Mouse (Mus musculus) left cerebral cortex, adult 18-20 months (tissue): ENCODE measurements around the gene N6amt1. TPM values are rescaled to one million over a fixed set of nuclear protein-coding genes. Genes with fewer than 3 reads are reported as not detected.

ENCODE experiments used
- DNase-seq, 2 experiments: peaks; one replicate each; pipeline ENCODE4 v3.0.0; 2021 to 2022; ENCODE audit warnings: low spot score in 2 of 2, mixed read lengths in 1 of 2
- long read RNA-seq, 2 experiments: library from polyadenylated mRNA; stranded (forward); transcript quantifications; one replicate each; pipeline ENCODE4 v2.0.0; 2021
- total RNA-seq, 2 experiments: library from RNA; stranded (reverse); gene quantifications; 2 replicates each; pipeline ENCODE4 v1.2.3; 2021

Gene N6amt1
- total RNA-seq, result 10 to 100 TPM; 16.7 to 17.1 TPM
- long read RNA-seq, experiment 1, transcript N6amt1-201 (6 exons, 1,884 nt), result major isoform, 7 of 13 reads
- long read RNA-seq, experiment 1, transcript N6amt1-203 (5 exons, 1,700 nt), result minor isoform, 5 of 13 reads
- long read RNA-seq, experiment 1, partial matches to known transcripts, result 0 of 13 reads
- long read RNA-seq, experiment 1, other reads (novel, unspliced or antisense), result 1 of 13 reads
- long read RNA-seq, experiment 2, partial matches to known transcripts, result 0 of 6 reads
- long read RNA-seq, experiment 2, other reads (novel, unspliced or antisense), result 1 of 6 reads

DNA sequence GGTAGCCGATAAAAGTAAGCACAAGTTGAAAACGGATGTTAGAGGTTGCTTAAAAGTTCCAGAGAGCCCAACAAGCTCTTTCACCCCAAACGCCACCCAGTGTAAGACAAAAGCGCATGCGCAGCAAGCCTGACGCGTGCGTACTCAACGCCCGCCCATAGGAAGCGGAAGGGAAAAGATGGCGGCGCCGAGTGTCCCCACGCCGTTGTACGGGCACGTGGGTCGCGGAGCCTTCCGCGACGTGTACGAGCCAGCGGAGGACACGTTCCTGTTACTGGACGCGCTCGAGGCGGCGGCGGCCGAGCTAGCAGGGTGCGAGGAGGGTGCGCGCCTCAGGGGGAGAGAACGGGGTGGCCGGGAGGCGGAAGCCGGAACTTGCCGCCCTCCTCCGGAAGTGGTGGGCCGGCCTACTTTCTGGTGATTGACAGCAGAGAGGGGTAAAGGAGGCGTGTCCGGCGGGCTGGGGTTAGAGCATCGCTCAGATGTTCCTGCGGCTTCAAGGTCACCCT, at the start of gene N6amt1:
TSS of gene N6amt1 (plus strand) at position 111 of the 509 bp plus-strand sequence.
- DNase-seq, result peak; percentile 93

GRCm38 (mm10) chr16:87305251-87306011, 48.6 kb upstream of the N6amt1 start:
- DNase-seq, result no peak

DNA sequence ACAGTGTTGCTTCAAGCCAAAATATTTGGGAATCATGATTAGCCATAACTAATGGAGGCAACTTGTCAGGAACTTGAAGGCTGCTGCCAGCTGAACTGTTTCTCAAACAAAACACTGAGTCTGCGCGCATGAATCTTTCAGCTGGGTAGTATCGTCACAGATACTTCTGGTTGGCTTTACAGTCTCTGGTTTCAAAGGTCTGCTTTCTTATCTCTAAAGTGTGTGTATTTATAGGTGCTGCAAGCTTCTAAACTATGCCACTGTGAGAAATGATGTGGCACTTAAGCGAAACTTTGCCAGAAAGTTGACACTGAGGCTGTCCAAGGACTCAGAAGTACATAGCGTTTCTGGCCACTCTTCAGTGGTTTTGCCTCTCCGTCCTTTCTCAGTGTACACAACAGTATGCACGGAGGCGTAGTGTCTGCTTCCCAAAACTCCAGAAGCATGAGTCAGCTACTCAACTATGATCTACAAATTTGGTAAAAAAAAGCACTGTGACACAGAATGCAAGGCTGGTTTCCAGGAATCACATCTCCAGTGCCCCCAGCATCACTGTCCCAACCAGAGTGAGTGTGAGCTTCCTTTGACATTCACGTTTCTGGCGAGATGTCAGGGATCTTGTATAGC, 46.8 kb upstream of the N6amt1 start:
- peak; percentile 6 to 30 for DNase-seq

- no peak for DNase-seq
Observed at GRCm38 (mm10) chr16:87310659-87311058, 43.3 kb upstream of the N6amt1 start.

- DNase-seq, result no peak
Observed at GRCm38 (mm10) chr16:87318200-87318811, 35.7 kb upstream of the N6amt1 start.

DNA sequence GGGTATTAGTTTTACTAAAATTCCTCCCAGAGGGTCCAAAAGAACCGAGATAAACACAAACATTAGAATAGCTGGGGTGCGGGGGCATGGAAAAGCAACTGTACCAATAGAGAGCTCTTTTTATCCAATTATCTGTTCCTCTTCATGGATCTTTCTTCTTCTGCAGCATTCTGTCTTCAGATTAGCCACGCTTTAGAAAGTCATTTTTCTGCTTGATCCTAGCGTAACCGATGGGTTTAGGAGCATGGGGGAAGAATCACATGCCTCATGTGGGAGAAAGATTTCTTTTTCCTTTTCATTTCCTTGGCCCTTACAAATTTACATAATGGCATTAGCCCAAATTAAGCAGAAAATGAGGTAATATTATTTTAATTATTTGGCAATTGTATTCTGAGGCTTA, 35.0 kb upstream of the N6amt1 start:
- no peak for DNase-seq

GRCm38 (mm10) chr16:87319541-87320251, 34.3 kb upstream of the N6amt1 start:
- DNase-seq, result no peak

DNA sequence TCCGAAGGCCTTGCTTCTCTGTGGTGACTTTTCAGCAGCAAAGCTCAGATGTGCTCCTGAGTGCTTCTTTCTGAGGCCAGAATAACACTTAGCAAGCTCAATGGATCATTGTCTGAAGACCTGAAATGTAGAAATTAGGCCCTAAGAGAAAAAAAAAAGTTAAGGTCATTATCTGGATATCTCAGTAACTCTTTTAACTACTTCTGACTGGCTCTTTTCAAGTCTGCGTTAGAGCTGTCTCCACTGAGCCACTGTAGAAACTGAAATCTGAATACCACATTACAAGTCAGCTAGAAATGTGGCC, 33.8 kb upstream of the N6amt1 start:
- DNase-seq, result no peak

- no peak for DNase-seq
Observed at GRCm38 (mm10) chr16:87324571-87324970, 29.4 kb upstream of the N6amt1 start.

- no peak for DNase-seq
Observed at GRCm38 (mm10) chr16:87329986-87330385, 24.0 kb upstream of the N6amt1 start.

- no peak for DNase-seq
Observed at GRCm38 (mm10) chr16:87334756-87335155, 19.2 kb upstream of the N6amt1 start.

- no peak for DNase-seq
Observed at GRCm38 (mm10) chr16:87341043-87341572, 12.9 kb upstream of the N6amt1 start.

- DNase-seq, result no peak
Observed at GRCm38 (mm10) chr16:87348133-87348532, 5.9 kb upstream of the N6amt1 start.

- no peak for DNase-seq
Observed at GRCm38 (mm10) chr16:87351386-87352105, 2.4 kb upstream of the N6amt1 start.

GRCm38 (mm10) chr16:87353605-87354004, 380 bp upstream of the N6amt1 start:
- DNase-seq, result no peak

DNA sequence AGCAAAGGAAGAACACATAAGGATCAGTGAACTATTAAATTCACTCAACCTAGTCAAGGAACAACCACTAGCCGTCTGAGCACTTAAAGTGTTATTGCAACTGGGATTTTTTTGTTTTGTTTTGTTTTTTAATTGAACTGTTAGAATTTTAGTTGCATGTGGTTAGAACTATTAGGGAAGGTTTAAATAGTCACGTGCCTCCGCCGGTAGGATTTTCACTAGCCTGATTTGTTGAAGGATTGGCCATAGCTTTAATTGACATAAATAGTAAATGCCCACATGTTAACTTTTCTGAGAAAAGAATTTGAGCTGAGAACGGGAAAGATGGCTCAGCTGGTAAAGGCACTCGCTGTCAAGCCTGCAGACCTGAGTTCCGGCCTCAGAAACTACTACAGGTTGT, 763 bp downstream of the N6amt1 start:
- DNase-seq, result no peak

DNA sequence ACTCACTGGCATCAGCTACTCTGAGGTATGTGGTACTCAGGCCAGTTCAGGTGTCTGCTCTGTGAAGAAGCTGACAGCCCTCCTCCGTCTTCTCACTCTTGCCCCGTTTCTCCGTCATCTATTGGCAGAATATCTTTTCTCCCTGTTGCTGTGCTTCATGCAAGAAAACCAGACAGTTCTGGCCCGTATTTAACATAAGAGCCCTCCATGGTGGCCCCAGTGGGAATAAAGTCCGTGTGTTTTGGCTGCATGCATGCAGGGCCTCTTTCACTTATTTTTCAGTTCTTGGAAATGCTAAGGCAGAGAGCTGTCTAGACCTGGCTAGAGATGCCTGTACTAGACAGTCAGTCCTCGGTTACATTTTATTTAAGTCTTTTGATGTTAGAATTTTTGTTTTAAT, 6.1 kb downstream of the N6amt1 start:
- DNase-seq, result no peak

DNA sequence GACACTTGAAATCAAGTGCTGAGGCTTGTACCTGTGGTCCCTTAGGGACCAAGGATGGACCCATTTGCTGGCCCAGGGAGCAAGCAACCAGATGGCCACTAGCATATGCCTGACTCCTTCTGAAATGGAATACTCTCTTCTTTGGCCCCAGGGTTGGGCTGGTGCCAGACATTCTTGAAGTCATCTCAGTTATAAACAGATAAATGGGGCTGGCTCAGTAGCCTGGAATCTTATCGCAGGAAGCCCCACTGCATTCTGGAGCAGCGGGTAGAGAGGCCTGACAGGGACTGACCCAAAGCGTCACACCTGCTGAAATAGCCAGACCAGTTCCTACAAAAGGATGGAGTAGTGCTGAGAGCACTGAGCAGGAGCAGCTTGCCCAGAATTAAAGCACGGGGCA, 10.2 kb downstream of the N6amt1 start:
- no peak for DNase-seq

DNA sequence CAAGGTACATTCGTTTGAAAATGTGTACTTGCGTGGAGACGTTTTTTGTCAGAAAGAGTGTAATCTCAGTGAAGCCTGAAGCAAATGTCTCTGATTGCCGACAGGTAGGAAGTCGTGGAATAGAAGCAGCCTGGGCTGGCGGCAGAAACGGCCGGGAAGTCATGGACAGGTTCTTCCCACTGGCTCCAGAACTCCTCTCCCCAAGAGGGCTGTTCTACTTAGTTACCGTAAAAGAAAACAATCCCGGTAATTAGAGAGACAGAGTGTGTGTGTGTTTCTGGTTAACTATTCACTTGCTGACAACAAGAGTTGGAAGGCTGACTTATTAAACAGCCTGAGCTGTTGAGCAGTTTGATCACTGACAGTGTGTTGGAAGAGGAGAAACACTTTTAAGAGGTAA, 12.1 kb downstream of the N6amt1 start:
- no peak for DNase-seq

DNA sequence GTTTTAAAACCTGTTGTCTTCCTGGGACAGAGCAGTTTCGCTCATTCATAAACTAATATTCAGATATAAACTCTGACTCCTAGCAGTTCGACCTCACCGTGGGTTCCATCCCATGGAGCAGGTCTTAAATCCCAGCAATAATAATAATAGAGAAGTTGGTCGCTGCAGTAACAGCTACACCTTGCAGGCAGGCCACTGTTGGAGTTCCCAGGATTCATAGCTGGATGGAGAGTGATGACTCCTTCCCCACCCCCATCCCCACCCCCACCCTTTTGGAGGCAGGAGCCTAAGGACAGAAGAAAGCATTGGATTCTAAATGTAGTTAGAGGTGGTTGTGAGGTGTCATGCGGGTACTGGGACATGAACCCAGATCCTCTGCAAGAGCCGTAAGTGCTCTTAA, 12.5 kb downstream of the N6amt1 start:
- DNase-seq, result no peak
